Mouse (Mus musculus): ENCODE measurements around the gene Klre1.

Klre1 gene

GRCm38 (mm10) chr6:129577605-129578004 is at the start of gene Klre1:
Klre1 (plus strand) TSS chr6:129577905.
- no peak for DNase-seq (ENCODE audit: inconsistent age in 2 of 2, low spot score in 1 of 2)

DNA sequence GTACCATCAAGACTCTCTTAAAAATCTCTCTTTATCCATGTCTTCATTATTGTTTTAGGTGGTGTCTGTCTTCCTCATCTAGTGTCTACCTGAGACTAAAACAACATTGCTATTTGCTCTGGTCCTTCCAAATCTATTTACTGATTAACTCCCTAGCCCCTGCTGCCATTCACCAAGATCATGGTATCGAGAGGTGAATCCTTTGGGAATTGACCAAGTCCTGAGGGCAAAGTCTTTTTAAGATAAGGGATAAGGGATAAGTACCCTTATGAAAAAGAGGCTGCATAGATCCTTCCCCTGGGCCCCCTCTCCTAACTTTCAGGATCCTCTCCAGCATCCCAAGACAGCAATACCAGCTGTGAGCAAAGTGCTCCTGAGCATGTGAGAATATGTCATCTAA is 48.1 kb upstream of the Klre1 start:
- no peak for DNase-seq (ENCODE audit: inconsistent age in 2 of 2, low spot score in 1 of 2)

GRCm38 (mm10) chr6:129530261-129530660 is 47.4 kb upstream of the Klre1 start:
- no peak for DNase-seq (ENCODE audit: inconsistent age in 2 of 2, low spot score in 1 of 2)

DNA sequence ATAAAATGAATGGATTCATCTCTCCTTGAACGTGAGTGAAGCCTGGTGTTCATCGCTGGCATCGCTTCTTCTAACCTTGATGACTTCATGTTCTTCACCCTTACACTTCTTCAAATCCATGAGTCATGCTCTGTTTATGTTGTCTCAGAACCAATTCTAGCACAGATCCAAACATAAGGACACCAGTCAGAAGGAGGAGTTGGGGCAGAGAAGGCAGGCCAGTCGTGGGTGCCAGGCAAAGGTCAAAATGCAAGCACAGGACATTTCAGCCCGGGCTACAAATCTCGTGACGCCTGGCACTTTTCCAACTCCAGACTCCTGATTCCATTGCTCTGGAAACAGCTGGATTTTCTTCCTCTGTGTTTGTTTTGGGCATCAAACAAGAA is 45.2 kb upstream of the Klre1 start:
- peak; percentile 85 to 95 for DNase-seq (ENCODE audit: inconsistent age in 2 of 2, low spot score in 1 of 2)

GRCm38 (mm10) chr6:129532942-129533860 is 44.5 kb upstream of the Klre1 start, which contains the start of gene Gabarapl1:
Gabarapl1 (plus strand) TSS chr6:129533160.
- DNase-seq (ENCODE audit: inconsistent age in 2 of 2, low spot score in 1 of 2): peak; percentile 88 to 97

GRCm38 (mm10) chr6:129534057-129534456 is 43.6 kb upstream of the Klre1 start:
- DNase-seq (ENCODE audit: inconsistent age in 2 of 2, low spot score in 1 of 2): peak; percentile 21 to 81

- DNase-seq (ENCODE audit: inconsistent age in 2 of 2, low spot score in 1 of 2): peak; percentile 33 to 62
These were observed 43.0 kb upstream of the Klre1 start for GRCm38 (mm10) chr6:129534627-129535190.

DNA sequence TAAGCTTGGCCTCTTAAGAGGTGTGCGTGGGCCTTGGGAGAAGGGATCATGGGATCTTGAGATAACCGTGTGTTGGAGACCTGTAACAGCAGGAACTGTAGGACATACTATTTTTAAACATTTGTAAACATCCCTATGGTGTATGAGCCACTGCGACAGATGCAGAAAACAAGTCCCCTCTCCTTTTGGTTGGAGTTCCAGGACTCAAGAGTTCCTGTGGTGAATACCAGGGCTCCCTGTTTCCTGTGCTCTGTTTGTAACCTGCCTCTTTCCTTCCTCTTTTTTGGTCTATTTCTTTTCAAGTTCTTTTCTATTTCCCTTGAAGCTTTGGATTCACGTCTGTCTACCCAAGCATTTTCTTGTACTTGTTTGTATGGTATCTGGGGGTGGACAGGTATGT is 42.0 kb upstream of the Klre1 start:
- peak in 1 of 2 experiments; percentile 38 for DNase-seq (ENCODE audit: inconsistent age in 2 of 2, low spot score in 1 of 2)

DNA sequence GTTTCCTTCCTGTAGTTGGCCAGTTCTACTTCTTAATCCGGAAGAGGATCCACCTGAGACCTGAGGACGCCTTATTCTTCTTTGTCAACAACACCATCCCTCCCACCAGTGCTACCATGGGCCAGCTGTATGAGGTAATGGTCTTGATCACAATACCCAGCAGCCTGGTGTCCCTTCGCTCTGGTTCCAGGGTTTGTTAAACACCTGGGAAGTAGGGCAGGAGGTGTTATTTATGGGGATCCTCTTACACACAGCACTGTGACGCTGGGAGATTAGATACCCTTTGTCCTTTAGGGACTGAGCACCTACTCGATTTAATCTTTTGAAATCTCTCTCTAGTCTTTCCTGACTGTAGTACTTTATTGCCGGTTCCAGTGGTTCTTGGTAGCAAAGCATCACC is 39.1 kb upstream of the Klre1 start:
- DNase-seq (ENCODE audit: inconsistent age in 2 of 2, low spot score in 1 of 2): no peak

GRCm38 (mm10) chr6:129541931-129542330 is 35.8 kb upstream of the Klre1 start:
- DNase-seq (ENCODE audit: inconsistent age in 2 of 2, low spot score in 1 of 2): peak in 1 of 2 experiments; percentile 39

DNA sequence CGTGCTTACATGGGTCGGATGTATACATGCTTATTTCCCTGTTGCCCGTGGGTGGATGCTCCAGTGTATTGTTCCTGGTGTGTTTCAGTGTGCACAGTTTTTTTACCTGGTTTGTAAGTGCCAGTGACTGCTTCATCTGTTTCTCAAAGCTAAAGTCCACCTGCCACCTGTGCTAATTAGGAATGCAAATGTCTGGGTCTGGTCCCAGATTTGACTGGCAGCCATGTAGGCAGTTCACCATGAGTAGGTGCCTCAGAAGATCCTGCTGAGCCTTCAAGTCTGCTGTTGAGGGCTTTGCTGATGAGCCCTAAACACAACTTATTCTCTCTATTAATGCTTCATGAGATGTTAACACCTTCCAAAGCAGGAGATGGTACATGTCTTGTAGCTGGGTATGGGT is 35.2 kb upstream of the Klre1 start:
- DNase-seq (ENCODE audit: inconsistent age in 2 of 2, low spot score in 1 of 2): peak in 1 of 2 experiments; percentile 28

DNA sequence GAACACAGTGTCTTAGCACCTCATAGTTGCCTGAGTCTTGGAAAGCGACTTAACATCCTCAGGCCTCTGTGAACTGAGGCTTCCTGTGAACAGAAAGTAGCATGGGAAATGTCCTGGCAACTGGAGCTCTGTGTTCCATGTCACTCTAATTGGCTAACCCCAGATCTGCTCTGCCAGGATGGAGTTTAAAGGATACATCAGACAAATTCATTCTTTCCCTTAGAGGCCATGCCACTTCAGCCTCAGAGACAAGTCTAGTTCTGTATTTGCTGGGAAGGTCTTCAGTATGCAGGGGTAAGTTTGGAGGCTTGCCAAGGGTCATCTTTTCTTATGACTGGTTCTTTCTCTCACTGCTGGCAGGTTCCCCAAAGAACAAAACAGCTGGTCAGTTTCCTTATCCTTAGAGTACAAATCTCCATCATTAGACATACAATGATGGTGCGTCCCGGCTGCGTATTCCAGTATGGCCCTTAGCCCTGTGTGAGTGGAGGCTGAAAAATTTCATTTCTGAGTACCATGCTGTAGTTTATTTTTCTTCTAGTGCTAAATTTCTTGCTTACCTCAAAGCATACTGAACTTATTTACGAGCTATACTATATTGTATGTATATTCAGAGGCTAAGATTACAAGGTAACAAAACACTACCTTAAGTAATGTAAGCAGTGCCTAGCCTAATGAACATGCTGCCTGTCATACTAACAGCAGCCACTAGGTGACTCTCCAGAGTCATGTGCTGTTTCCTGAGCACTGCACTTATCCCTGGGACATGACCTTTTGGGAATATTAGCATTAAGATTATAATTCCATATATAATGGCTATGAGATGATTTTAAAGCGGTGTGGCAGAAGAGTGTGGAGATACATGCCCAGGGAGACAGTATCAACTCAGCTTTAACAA is 33.7 kb upstream of the Klre1 start:
- DNase-seq (ENCODE audit: inconsistent age in 2 of 2, low spot score in 1 of 2): peak; percentile 56 to 88

DNA sequence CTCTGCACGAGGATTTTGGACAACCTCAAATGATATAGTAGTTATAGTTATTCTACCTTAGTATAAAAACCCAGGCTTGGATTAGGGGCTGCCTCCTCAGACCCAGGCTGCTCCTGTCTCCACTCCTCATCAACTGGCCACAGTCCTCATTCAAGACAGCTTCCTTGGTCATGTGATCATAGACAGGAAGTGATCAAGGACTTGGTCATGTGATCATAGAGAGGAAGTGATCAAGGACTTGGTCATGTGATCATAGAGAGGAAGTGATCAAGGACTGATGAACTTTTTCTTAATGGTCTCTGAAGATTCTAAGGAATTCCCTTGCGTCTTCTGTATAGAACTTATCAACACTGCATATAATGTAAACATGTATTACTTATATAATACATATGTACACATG is 30.4 kb upstream of the Klre1 start:
- no peak for DNase-seq (ENCODE audit: inconsistent age in 2 of 2, low spot score in 1 of 2)

- DNase-seq (ENCODE audit: inconsistent age in 2 of 2, low spot score in 1 of 2): no peak
These were observed 29.7 kb upstream of the Klre1 start for GRCm38 (mm10) chr6:129548009-129548408.

DNA sequence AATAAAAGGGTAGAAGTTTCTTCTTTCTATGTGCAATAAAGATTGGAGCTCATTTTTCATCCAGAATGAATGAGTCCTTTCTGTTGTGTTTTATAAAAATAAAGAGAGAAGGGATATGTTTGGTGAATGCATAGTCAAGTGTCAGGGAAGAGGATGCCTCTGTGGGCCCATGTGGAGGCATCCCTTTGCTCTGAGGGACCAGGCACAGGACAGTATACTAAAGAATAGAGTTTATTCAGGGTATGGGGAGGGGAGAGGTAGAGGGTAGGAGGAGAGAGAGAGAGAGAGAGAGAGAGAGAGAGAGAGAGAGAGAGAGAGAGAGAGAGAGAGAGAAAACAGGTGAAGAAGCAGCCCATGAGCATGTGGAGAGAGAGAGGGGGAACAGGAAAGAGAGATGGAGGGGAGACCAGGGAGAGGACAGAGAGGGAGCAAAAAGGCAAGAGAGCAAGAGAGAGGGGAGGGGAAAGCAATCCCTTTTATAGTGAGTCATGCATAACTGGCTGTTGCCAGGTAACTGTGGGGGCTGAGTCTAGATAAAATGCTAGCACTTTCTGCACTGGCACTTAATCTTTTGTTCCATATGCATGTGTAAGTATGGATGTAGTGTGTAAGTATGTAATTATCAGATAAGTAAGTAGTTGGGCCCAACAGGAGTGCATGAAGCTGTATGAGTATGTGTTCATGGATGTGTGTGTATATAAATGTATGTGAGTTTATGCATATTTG is 20.2 kb upstream of the Klre1 start:
- DNase-seq (ENCODE audit: inconsistent age in 2 of 2, low spot score in 1 of 2): no peak

DNA sequence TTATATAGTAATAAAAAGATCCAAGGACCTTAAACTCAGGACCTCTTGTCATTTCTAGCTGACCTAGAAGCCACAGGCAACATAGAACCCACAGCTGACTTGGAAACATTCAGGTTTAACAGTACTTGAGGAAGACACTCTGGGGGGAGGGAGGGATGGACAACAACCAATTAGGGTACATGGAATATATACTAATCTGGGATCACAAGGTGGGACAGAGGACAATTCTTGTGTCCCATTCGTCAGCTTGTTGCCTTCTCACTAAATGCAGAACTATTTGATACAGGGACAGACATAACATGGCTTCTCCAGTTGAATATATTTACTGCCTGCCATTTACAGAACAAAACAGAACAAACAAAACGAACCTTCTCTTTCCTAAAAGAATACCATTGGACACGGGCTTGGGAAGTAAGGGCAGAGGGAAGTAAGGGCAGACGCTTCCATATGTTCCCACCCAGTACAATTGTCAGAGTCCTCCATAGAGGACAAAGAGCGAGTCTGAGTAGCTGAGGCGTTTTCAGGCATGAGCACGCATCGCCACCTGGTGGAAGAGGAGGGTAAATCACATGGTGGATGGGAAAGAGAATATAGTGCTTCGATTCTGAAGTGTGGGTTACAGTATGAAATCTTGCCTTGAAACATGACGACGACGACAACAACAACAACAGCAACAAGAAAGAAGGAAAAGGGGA is 18.6 kb upstream of the Klre1 start:
- DNase-seq (ENCODE audit: inconsistent age in 2 of 2, low spot score in 1 of 2): peak; percentile 55 to 88

GRCm38 (mm10) chr6:129559641-129560027 is 18.1 kb upstream of the Klre1 start:
- no peak for DNase-seq (ENCODE audit: inconsistent age in 2 of 2, low spot score in 1 of 2)

DNA sequence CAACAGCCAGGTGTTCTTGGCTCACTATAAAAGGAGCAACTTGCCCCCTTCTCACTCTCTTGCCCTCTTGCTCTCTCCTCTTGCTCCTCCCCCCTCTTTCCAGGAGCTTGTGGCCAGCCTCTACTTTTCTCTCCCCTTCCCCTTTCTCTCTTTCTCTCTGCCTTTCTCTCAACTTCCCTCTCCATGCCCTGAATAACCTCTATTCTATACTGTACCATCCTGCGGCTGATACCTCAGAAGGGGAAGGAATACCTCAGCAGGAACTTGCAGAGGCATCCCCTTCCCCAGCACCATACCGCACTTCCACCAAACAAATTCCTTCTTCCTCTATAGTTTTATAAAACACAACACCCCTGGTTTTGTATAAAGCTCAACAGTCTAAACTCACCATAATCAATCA is 12.4 kb upstream of the Klre1 start:
- DNase-seq (ENCODE audit: inconsistent age in 2 of 2, low spot score in 1 of 2): no peak

GRCm38 (mm10) chr6:129575315-129575714 is 2.4 kb upstream of the Klre1 start:
- peak in 1 of 2 experiments; percentile 64 for DNase-seq (ENCODE audit: inconsistent age in 2 of 2, low spot score in 1 of 2)

DNA sequence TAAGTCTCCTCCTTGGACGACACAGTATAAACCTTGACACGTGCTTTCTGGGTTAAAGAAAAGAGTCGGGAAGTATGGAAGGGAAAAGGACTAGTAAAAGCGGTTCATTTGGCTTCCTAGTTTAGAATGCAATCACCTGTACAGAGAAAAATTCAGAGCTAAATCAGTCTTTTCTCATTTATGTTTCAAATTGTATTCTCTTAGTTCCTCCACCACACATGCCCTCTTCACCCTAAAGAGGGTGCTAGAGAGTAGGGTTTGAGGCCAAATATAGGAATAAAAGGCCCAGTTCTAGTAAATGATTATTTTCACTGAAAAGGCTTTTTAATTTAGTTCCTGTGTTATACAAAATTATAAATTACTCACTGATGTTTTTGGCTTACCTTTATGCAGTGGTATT is 3.6 kb downstream of the Klre1 start:
- peak in 1 of 2 experiments; percentile 46 for DNase-seq (ENCODE audit: inconsistent age in 2 of 2, low spot score in 1 of 2)

Measured in adrenal gland, adult (tissue).